Mouse (Mus musculus): ENCODE measurements around the gene Eif3b.
A peak's percentile ranks its signal among the peaks of the same experiment; 100 is the strongest.

DNA sequence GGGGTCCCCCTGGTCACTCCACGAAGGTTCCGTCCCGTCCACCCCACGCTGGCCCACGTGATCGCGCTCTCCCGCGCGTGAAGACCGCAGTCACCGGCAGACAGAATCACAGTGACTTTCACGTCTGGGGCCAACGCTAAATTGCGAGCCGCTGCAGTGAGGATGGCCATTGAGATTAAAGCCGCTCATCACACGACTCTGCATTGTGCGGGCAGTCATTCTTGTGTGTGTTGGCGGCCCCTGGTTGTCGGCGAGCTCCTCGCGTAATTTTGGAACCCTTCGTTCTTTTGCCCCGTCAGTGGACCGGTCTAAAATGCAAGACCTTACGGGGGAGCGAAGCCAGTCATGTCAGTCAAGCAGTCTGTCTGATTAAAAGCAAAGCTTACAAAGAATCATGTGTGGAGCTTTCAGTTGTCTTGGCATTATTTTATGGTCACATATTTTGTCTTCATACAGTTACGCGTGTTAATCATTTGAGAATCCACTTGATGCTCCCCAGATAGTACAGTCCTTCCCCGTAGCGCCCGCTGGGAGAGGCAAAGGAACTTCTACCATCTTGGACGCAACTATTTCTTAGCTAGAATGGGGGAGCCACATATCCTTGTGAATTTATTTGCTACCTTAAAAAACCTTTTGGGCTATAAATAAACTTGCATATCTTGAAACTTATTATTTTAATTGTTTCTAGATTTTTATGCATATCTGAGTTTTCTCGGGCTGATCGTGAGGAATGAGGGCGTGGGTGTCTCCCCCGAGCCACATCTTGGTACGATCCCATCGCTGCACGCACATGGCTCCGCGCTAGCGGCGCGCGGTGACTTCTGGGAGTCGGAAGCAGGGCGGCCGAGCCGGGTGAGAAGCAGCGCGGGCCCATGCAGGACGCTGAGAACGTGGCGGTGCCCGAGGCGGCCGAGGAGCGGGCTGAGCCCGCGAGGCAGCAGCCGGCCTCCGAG, at the start of gene Eif3b:
- no peak for TF ChIP-seq CTCF (IDR thresholded peaks at IDR 0.05; ENCODE audit: control insufficient read depth, insufficient read depth, insufficient read length)
- no peak for TF ChIP-seq MYOD1 (IDR thresholded peaks at IDR 0.05; ENCODE audit: control insufficient read depth, insufficient read length, low read depth)
- TF ChIP-seq USF1 (IDR thresholded peaks at IDR 0.05; ENCODE audit: low read depth) = peak; percentile 93
- peak; percentile 98 for TF ChIP-seq MAX (IDR thresholded peaks at IDR 0.05)
